Mouse (Mus musculus): ENCODE data around the gene Dut.
"Not testable (repeated sequence)": the region's sequence is repeated elsewhere in the genome, so short reads cannot be mapped to it uniquely, and the experiment has no call there.

The Dut gene

GRCm38 (mm10) chr2:125254630-125255029, 7.6 kb downstream of the Dut start:
- DNase-seq (ENCODE audit: low read depth, low spot score), result no peak

- no peak for DNase-seq (ENCODE audit: low read depth, low spot score)
Observed at GRCm38 (mm10) chr2:125255886-125256285, 8.9 kb downstream of the Dut start.

- DNase-seq (ENCODE audit: low read depth, low spot score), result peak; percentile 68
Observed at GRCm38 (mm10) chr2:125259230-125260120, 12.5 kb downstream of the Dut start.

GRCm38 (mm10) chr2:125260326-125260725, 13.3 kb downstream of the Dut start:
- DNase-seq (ENCODE audit: low read depth, low spot score), result no peak

GRCm38 (mm10) chr2:125263056-125263455, 16.1 kb downstream of the Dut start:
- peak; percentile 40 for DNase-seq (ENCODE audit: low read depth, low spot score)

GRCm38 (mm10) chr2:125263753-125264152, 16.8 kb downstream of the Dut start:
- no peak for DNase-seq (ENCODE audit: low read depth, low spot score)

GRCm38 (mm10) chr2:125268876-125269275, 21.9 kb downstream of the Dut start:
- DNase-seq (ENCODE audit: low read depth, low spot score), result no peak

- no peak for DNase-seq (ENCODE audit: low read depth, low spot score)
Observed at GRCm38 (mm10) chr2:125275617-125276016, 28.6 kb downstream of the Dut start.

- no peak for DNase-seq (ENCODE audit: low read depth, low spot score)
Observed at GRCm38 (mm10) chr2:125276692-125277091, 29.7 kb downstream of the Dut start.

- no peak for DNase-seq (ENCODE audit: low read depth, low spot score)
Observed at GRCm38 (mm10) chr2:125278474-125278873, 31.5 kb downstream of the Dut start.

GRCm38 (mm10) chr2:125279995-125280394, 33.0 kb downstream of the Dut start:
- DNase-seq (ENCODE audit: low read depth, low spot score), result not testable (repeated sequence)

- no peak for DNase-seq (ENCODE audit: low read depth, low spot score)
Observed at GRCm38 (mm10) chr2:125282334-125283206, 35.6 kb downstream of the Dut start.

GRCm38 (mm10) chr2:125285777-125286176, 38.8 kb downstream of the Dut start:
- DNase-seq (ENCODE audit: low read depth, low spot score), result no peak

GRCm38 (mm10) chr2:125290197-125290965, 43.4 kb downstream of the Dut start:
- DNase-seq (ENCODE audit: low read depth, low spot score), result no peak

- no peak for DNase-seq (ENCODE audit: low read depth, low spot score)
Observed at GRCm38 (mm10) chr2:125291101-125291500, 44.1 kb downstream of the Dut start.

GRCm38 (mm10) chr2:125292616-125293015, 45.6 kb downstream of the Dut start:
- no peak for DNase-seq (ENCODE audit: low read depth, low spot score)

GRCm38 (mm10) chr2:125293969-125294491, 47.0 kb downstream of the Dut start:
- DNase-seq (ENCODE audit: low read depth, low spot score), result no peak

GRCm38 (mm10) chr2:125295526-125295925, 48.5 kb downstream of the Dut start:
- DNase-seq (ENCODE audit: low read depth, low spot score), result no peak

GRCm38 (mm10) chr2:125298841-125299240, 51.9 kb downstream of the Dut start:
- no peak for DNase-seq (ENCODE audit: low read depth, low spot score)

- DNase-seq (ENCODE audit: low read depth, low spot score), result peak; percentile 13
Observed at GRCm38 (mm10) chr2:125301877-125302624, 55.1 kb downstream of the Dut start.

- no peak for DNase-seq (ENCODE audit: low read depth, low spot score)
Observed at GRCm38 (mm10) chr2:125302625-125302924, 55.6 kb downstream of the Dut start.
